Mouse (Mus musculus) liver, adult (tissue): Measurements from ENCODE around the gene P2rx7.

ENCODE experiments used
- GATA4 ChIP-seq: IDR thresholded peaks from 2 replicates; pipeline ENCODE4 v1.6.1; 2014; ENCODE audit warnings: mild to moderate bottlenecking, low read length; ENCODE audit not compliant: insufficient replicate concordance

P2rx7 gene

DNA sequence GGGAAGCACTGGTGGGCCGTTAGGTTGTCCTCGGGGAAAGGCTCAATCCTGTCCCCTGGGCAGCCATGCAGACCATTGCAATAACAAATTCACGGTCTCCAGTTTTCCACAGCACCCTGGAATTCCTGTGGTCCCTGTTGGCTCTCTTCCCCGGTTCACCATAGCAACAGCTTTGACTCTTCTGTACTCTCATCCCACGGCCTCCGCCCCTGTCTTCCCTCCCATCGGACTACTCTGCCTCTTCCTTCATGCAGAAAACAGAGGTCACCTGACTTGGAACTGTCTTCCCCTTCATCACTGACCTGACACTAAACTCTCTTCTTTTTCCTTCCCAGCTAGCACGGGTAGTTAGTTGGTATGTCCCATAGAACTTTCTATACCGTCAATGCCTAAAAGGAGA is 7.4 kb upstream of the P2rx7 start:
- TF ChIP-seq GATA4: no peak

DNA sequence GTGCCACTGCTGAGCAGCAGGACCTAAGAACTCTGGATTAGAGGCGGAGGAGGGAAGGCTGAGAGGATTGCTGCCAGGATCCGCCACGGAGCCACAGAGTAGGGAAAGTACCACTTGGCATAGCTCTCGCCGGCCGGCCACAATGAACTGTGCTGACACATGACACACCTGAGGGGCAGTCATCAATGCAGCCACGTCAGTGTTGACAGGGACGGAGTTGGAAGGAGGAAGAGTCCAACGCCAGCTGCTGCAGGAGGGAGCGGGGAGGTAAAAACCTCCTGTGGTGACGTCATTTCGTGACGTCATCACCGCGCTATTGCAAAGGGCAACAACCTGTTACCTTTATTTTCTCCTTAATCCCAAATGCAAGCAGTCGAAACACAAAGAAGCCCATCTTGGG is 6.8 kb upstream of the P2rx7 start:
- no peak for TF ChIP-seq GATA4

DNA sequence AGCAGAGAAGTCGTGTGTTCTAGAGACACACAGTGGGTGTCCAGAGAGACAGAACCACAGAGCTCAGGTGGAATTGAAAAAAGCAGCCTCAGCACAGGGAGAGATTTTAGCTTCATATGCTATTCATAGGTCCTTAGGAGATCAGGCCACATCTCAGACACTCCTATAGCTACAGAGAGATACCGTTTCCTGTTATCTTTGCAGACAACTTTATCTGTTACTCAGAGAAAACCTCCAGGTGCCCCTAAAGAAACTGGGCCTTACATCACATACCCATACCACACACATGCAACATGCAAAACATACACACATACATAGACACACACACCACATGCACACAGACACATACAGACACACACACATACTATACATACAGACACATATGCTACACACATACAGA is 5.4 kb upstream of the P2rx7 start:
- no peak for TF ChIP-seq GATA4

DNA sequence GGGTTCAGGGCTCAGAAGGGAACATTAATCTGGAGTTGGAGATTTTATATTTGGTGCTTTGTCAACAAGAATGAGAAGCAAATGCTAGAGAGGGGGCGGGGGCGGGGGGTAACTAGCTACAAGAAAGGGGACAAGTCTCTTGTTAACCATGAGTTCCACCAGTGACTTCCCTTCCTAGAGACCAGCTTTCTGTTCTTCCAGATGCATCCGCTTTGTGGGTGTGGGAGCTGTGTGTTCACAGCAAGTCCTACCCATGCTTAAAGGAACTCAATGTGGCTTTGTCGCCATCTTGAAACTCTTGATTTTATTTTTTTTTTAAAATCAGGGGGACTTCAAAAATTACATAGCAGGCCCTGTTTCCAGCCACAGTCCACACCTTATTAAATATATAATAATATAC is 4.2 kb upstream of the P2rx7 start:
- no peak for TF ChIP-seq GATA4

DNA sequence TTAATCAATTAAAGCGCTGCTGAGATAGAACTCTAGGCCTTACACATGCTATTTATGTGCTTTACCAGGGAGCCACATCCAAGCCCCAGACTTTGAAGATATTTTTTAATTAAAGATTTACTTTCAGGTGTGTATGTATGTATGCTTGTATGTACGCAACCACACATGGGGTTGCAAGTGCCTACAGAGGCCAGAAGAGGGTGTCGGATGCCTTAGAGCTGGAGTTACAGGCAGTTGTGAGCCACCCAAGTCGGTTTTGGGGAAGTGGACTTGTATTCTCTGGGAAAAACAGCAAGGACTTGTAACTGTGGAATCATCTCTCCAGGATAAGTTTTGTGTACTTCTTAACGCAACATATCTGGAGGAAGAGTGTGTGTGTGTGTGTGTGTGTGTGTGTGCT is 3.7 kb upstream of the P2rx7 start:
- TF ChIP-seq GATA4: no peak

DNA sequence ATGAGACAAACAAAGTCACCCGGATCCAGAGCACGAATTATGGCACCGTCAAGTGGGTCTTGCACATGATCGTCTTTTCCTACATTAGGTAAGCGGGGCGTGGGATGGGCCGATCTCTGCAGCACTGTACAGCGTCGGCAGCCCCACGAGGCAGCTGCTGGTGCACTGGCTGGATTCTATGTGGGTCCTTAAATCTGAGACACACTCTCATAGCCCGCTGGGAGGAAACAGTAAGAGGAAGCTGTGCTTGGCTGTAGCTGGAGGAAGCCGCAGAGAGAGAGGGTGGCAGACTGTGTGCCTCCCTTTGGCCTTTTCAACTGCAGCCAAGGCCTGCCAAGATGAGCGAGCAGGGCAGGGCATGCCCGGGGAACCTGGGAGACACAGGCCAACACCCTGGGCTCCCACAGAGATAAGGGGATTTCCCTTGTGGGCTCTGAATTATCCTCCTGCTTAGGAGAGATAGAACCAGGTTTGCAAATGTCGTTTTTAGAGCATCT is 448 bp downstream of the P2rx7 start:
- no peak for TF ChIP-seq GATA4

DNA sequence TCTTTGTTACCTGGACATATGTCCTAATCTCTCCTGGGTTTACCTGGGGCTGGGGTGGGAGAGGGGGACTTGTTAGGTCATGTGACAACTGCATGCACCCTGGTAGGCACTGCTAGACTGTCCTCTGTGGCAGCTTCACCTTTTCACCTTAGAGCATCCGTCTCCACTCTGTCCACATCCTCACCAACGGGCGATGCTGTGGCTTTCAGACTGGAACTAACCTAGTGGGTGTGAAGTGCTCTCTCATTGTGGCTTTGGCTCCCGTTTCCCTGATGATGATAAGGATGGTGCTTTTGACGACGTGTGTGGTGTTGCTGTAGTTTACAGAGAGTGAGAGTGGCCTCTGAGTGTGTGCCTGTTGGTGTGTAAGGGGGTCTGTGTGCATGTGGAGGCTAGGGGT is 1.6 kb downstream of the P2rx7 start:
- no peak for TF ChIP-seq GATA4

DNA sequence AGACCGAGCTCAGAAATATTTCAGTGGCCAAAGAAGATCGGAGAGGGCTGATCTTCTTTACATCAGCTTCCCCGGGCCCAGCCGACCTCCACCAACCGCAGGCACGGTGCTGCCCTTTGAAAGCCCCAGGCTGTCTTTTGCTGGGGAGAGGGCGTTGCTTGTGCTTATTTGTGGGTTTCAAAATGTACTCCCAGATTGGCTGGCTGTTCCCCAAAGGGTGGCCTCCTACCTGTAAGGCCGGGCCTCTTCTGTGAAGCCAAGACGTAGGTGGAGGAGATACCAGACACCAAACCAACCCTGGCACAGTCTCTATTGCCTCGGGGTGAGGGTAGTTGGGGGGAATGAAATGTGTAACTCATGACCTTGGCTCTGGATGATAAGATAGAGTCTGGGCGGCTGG is 2.3 kb downstream of the P2rx7 start:
- no peak for TF ChIP-seq GATA4

DNA sequence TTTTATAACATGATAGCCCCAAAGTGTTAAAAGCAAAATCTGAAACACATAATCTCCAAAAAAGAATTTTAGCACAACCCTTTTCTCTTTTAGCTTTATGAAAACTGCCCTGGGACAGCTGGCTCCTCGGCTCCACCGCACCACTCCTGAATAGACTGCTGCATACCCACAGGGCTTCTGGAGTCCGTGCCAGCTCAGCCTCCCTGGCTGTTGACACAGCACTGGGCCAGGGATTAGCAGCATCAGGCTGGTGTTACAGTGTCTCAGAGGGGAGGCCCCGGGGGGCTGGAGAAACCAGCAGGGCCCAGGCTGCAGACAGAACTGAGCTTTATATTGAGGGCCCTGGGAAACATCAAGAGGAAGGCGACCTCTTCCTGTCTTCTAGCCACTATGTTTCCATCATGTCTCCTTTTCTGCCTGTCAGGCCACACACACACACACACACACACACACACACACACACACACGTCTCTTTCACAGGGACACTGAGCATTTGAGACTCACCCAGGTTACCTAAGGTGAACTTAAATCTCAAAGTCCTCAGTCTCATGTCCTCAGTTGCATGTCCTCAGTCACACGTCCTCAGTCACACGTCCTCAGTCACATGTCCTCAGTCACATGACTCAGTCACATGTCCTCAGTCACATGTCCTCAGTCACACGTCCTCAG is 3.7 kb downstream of the P2rx7 start:
- no peak for TF ChIP-seq GATA4

DNA sequence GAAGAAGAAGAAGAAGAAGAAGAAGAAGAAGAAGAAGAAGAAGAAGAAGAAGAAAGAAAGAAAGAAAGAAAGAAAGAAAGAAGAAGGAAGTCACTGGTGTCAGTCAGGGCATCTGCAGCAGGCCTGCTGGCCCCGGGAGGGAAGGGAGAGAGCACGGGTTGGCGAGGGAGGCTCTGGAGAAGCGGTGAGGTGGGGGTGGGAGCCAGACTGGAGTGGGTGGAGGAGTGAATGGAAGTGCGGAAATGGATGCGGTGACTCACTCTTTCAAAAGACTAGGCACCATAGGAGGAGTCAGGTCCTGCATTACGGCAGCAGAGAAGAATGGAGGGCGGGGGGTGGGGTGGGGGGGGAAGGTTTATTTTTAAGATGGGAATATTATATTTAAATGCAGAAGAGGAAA is 5.6 kb downstream of the P2rx7 start:
- TF ChIP-seq GATA4: no peak

DNA sequence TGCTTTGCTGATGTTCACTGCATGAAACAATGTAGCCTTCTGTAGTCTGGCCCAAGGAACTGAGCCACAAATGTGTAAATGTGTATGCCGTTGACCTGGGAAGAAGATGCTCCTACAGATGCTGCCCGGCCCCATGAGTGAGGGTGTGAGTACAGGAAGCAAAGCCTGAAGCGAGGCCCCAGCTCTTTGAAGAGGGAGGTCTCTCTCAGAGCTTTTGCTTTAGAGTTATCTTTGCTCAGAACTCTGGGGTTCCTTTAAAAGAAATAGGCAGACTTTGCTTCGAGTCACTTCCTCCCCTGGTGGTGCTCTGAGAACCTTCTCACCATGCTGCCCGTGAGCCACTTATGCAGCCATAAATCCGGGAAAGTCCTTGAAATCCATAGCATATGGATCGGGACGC is 6.4 kb downstream of the P2rx7 start:
- TF ChIP-seq GATA4: no peak

DNA sequence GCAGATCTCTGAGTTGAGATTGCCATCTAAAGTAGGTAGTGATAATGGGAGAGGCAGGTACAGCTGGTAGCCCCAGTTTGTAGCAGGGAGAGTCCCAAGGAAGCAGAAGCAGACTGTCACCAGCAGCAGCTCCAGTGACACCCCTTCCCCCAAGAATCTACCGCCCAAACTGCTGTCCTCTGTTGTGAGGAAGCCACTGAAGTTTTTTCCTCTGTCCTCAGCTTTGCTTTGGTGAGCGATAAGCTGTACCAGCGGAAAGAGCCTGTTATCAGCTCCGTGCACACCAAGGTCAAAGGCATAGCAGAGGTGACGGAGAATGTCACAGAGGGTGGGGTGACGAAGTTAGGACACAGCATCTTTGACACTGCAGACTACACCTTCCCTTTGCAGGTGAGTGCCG is 8.8 kb downstream of the P2rx7 start:
- TF ChIP-seq GATA4: peak; percentile 92; the same call in 1 of the 2 replicates

DNA sequence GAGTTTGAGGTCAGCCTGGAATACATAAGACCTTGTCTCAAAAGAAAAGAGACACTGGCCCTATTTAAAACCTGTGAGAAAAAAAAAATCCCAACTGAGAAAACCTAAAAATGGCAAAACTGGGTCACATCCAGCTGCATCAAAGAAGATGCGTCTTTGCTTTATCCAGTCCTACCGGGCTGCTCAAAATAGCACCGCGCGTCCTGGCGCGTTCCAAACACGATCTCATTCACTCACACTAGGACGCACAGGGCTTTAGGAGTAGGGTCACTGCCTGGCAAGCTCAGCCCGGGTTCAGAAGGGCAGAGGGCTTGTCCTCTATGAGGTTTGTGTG is 9.4 kb downstream of the P2rx7 start:
- TF ChIP-seq GATA4: no peak

DNA sequence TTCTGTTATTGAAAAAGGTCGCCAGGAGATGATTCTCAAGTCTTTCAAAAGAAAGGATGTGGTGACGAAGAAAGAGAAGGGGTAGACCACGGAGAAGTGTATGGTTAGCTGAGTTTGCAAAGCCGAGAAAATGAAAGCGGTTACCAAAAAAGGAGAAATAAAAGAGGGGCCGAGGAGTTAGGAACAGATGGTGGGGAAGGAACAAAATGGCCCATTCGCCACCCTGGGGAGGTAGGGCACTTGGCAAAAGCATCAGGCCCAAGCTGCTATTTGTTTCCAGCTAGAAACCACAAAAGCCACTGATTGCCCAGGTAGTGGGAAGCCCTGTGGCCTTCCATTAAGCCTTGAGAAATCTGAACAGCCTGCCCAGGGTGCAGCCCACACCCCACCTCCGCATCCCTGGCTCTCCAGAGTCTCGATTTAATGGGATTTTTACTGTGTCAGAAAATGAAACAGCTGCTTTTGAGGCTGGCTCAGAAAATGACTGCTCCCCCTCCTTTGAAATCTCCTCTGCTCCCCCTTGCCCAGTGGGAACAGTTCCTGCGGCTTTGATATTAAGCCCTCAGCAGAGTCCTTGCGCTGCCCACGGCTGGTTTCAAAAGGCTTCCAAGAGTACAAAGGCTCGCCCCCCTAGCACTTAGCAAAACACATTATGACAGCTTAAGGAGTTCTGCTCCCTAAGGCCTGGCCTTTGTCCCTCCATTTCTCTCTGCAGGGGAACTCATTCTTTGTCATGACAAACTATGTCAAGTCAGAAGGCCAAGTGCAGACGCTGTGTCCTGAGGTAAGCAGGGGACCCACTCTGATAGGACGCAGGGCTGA is 9.9 kb downstream of the P2rx7 start:
- TF ChIP-seq GATA4: no peak

DNA sequence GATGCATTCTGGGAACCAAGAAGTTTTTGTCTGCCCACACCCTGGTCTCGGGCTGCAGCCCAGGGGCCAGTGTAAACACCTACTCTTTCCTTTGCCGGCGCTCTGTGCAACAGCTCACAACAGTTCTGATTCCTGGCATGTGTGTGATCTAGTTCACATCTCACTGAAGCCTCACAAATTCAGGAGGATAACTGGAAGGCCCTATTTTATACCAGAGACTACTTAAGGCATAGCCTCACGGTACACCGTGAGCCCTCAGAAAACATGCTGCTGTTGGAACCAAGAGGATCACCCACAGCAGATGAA is 10.5 kb downstream of the P2rx7 start:
- TF ChIP-seq GATA4: no peak

DNA sequence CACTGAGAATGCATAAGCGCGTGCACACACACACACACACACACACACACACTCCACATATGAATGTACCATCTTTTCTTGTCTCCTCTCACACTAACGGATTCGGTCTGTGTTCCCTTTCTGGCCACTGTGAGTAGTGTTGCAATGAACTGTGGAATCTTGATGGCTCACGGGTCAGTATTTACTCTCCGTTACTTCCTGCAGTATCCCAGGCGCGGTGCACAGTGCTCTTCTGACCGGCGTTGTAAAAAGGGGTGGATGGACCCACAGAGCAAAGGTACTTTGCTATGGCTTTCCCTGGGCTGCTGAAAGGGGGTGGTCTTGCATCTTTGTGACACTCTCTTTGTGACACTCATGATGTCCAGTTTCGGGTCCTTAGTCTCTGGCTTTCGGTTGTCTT is 13.1 kb downstream of the P2rx7 start:
- TF ChIP-seq GATA4: no peak

DNA sequence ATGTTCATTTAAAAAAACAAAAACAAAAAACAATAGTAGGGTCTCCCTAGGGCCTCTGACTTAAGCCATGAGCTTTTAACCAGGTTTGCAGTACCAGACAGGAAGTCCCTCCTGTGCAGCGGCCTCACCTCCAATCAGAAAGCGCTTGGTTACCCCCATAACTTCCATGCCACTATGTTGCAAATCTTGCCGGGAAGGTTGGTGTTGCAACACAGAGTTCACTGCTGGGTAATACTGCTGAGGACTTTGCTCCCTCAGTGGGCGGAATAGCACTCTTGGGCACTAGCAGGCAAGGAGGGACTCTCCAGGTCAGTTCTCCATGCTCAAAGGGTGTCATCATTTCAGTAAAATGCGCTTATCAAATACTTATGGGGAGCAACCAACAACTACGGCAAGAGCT is 18.8 kb downstream of the P2rx7 start:
- TF ChIP-seq GATA4: no peak
